Mouse (Mus musculus) heart, adult 2 months (tissue): ENCODE results near the gene Zpbp. TPM values are rescaled to one million over a fixed set of nuclear protein-coding genes. Genes with fewer than 3 reads are reported as not detected.

ENCODE experiments used
- DNase-seq, 2 experiments: peaks; one replicate each; pipeline ENCODE4 v3.0.0; 2021
- H3K27ac ChIP-seq: fragments of 200-600 bp; 2 replicates; pipeline ENCODE4 v1.8.1; 2022
- H3K27me3 ChIP-seq: fragments of 200-500 bp; 2 replicates; pipeline ENCODE4 v1.6.1; 2012; ENCODE audit warnings: mild to moderate bottlenecking, low read length, inconsistent platforms, mixed read lengths; ENCODE audit not compliant: control insufficient read depth, insufficient read depth
- H3K36me3 ChIP-seq: fragments of 200-500 bp; 2 replicates; pipeline ENCODE4 v1.6.1; 2012; ENCODE audit warnings: low read length, inconsistent platforms; ENCODE audit not compliant: control insufficient read depth, insufficient read depth
- H3K4me1 ChIP-seq: fragments of 200-500 bp; 2 replicates; pipeline ENCODE4 v1.6.1; 2011; ENCODE audit warnings: low read length; ENCODE audit not compliant: control insufficient read depth, insufficient read depth
- H3K4me3 ChIP-seq: fragments of 200-600 bp; 2 replicates; pipeline ENCODE4 v1.8.1; 2022
- H3K79me2 ChIP-seq: fragments of 200-500 bp; replicated peaks from 2 replicates; pipeline ENCODE4 v1.6.1; 2012; ENCODE audit warnings: mild to moderate bottlenecking, inconsistent platforms, low read length, moderate library complexity, mixed read lengths; ENCODE audit not compliant: control insufficient read depth, insufficient read depth
- H3K9ac ChIP-seq: fragments of 200-500 bp; 2 replicates; pipeline ENCODE4 v1.6.1; 2012; ENCODE audit warnings: low read depth, mild to moderate bottlenecking, control low read depth, inconsistent platforms, low read length, mixed read lengths
- CTCF ChIP-seq: fragments of 200-600 bp; IDR thresholded peaks from 2 replicates; pipeline ENCODE4 v1.8.1; 2022; ENCODE audit warnings: antibody characterized with exemption, mild to moderate bottlenecking, moderate library complexity
- EP300 ChIP-seq: fragments of 200-500 bp; IDR thresholded peaks from 2 replicates; pipeline ENCODE4 v1.6.1; 2011; ENCODE audit warnings: low read depth, low read length, control low read depth; ENCODE audit not compliant: insufficient read depth
- POLR2A ChIP-seq: fragments of 200-500 bp; IDR thresholded peaks from 2 replicates; pipeline ENCODE4 v1.6.1; 2011; ENCODE audit warnings: mild to moderate bottlenecking, low read depth, low read length, control low read depth; ENCODE audit not compliant: insufficient read depth
- WGBS: fragments of 180-500 bp; shearing (Covaris S2); methylation state at CpG from one replicate; pipeline ENCODE4 v1.1.7; 2018; 5-methylcytosine and 5-hydroxymethylcytosine counted together
- intact Hi-C: fragments of 180-260 bp; cut with DNase I; formaldehyde crosslinking; loops from one replicate; pipeline ENCODE4 v1.15.1; 2025
- polyA plus RNA-seq: library from polyadenylated mRNA; depleted of rRNA; stranded (reverse); fragments of >200 nt; gene quantifications from 2 replicates; pipeline ENCODE4 v1.2.3, GENCODE M21; 2012; rRNA removed
- total RNA-seq, 2 experiments: library from RNA; stranded (reverse); gene quantifications; 2 replicates each; pipeline ENCODE4 v1.2.3; 2021

The Zpbp gene
- total and polyA plus RNA-seq, 3 experiments = 0.16 to 0.60 (median 0.52) TPM

DNA sequence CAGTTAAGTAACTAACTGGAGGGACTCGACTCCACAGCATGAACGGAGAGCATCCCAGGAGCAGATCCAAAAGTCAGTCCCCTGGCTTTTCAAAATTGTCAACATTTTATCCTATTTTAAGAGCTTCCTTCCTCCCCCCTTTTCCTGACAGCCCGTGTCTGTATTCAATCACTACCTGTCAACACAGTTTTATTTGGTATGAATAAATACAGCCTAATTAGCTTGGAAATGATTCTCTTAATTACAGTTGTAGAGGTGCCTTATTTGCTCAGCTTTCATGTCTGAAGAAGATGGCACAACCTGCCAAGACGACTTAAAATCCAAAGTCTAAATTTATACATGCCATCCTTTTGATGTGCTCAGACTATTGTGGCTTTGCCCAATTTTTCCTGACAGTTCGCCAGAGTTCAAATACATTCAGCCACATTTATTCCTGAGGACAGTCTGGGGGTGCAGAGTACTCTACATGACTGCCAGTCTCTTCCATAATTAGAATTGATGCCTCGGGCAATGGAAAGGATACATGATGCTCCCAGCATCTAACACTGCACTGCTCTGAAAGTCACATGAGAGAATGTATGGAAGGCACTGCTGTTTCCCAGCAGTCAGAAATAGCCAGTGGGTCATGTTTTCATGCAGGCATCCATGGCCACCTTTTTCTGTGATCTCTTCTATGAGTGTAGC, 219.4 kb downstream of the Zpbp start:
- WGBS = 33% methylated on average over 6 of the region's 6 CpGs
- Histone ChIP-seq H3K9ac (no peak overlapping the region), H3K4me1 (no peaks in the 10 kb centered on the region), H3K36me3 (no peaks in the 10 kb centered on the region), H3K79me2 (no peaks in the 10 kb centered on the region), H3K4me3 (no peak overlapping the region), H3K27ac (no peak overlapping the region), H3K27me3 (no peaks in the 10 kb centered on the region)
- DNase-seq = no peak
- no peak for TF ChIP-seq EP300
- TF ChIP-seq POLR2A = no peak
- TF ChIP-seq CTCF = no peak
- intact Hi-C loops = no loop called here

DNA sequence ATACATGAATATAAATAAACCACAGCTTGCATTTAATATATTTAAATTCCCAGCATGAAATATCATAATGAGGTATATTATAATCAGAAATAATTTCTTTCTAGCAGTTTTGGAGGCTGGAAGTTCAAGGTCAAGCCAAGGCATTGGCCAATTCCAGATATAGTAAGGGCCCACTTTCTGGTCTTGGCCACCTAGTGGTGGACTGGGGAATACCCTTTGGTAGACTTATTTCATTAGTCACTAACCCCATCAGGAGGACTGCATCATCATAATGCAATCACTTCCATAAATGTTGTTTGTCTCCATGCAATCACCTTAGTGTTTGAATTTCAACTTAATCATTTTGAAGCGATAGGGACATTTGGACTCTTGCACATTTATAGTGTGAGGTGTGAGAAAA, 222.9 kb downstream of the Zpbp start:
- Histone ChIP-seq H3K9ac (no peak overlapping the region), H3K4me1 (no peaks in the 10 kb centered on the region), H3K79me2 (no peaks in the 10 kb centered on the region), H3K4me3 (no peak overlapping the region), H3K27me3 (no peaks in the 10 kb centered on the region), H3K27ac (no peak overlapping the region), H3K36me3 (no peaks in the 10 kb centered on the region)
- 67% methylated on average over 1 of the region's 1 CpGs for WGBS
- DNase-seq = no peak
- TF ChIP-seq EP300 (no peak), CTCF (peak; percentile 54)
- intact Hi-C loops = no loop called here

Other genes starting within 250 kb of the Zpbp start
- 1 to 10 TPM in 1 of 2 experiments, under 1 TPM in 1; 0.59 to 1.0 TPM for gene Spata48, start 314 bp downstream of the Zpbp start, total RNA-seq
- gene Spata48, start 314 bp downstream of the Zpbp start, polyA plus RNA-seq = 0.20 and 1.1 TPM in 2 replicates
- not detected for gene 4930512M02Rik, start 165.4 kb upstream of the Zpbp start, total RNA-seq
- gene 4930512M02Rik, start 165.4 kb upstream of the Zpbp start, polyA plus RNA-seq = not detected in 2 replicates
- 1 to 10 TPM; 1.8 to 2.0 TPM for gene Ikzf1, start 222.6 kb upstream of the Zpbp start, total RNA-seq
- 1.7 and 3.7 TPM in 2 replicates for gene Ikzf1, start 222.6 kb upstream of the Zpbp start, polyA plus RNA-seq